Mouse (Mus musculus): Measurements from ENCODE around the gene Ptafr. TPM values are rescaled to one million over a fixed set of nuclear protein-coding genes. Genes with fewer than 3 reads are reported as not detected.

Ptafr gene
- polyA plus RNA-seq, 1 experiment: 0.28 TPM

DNA sequence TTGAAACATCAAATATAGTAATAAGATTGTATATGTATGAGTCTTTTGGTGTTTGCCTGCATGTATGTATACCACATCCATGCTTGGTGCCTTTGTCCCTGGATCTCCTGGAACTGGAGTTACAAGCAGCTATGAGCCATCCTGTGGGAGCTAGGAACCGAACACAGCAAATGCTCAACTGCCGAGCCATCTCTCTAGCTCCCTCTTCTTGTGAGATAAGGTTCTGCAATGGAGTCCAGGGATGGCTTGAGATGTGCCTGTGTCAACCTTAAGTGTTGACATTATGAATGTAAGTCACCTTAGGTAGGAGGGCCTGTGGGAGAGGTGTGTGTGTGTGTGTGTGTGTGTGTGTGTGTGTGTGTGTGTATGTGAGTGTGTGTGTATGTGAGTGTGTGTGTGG, 37.2 kb upstream of the Ptafr start:
- H3K36me3 ChIP-seq (ENCODE audit: control insufficient read depth, insufficient read depth, low read length): no peaks in the 10 kb centered on the region; the same call in 1 of the 2 replicates
- no peak overlapping the region for H3K27ac ChIP-seq (ENCODE audit: control insufficient read depth, insufficient read depth, low read depth, low read length)
- TF ChIP-seq POLR2A (IDR thresholded peaks at IDR 0.05; ENCODE audit: control insufficient read depth, low read depth, low read length) (no peak), CTCF (IDR thresholded peaks at IDR 0.05; ENCODE audit: control insufficient read depth, insufficient read depth, insufficient replicate concordance, low read depth, low read length) (no peak)
- H3K4me3 ChIP-seq (ENCODE audit: control insufficient read depth, low read depth, low read length): no peak overlapping the region
- peaks cover 7% of the 10 kb centered on the region for H3K4me1 ChIP-seq (ENCODE audit: control insufficient read depth, insufficient read depth, low read length)
- no peaks in the 10 kb centered on the region for H3K27me3 ChIP-seq (ENCODE audit: control insufficient read depth, insufficient read depth, low read length)

DNA sequence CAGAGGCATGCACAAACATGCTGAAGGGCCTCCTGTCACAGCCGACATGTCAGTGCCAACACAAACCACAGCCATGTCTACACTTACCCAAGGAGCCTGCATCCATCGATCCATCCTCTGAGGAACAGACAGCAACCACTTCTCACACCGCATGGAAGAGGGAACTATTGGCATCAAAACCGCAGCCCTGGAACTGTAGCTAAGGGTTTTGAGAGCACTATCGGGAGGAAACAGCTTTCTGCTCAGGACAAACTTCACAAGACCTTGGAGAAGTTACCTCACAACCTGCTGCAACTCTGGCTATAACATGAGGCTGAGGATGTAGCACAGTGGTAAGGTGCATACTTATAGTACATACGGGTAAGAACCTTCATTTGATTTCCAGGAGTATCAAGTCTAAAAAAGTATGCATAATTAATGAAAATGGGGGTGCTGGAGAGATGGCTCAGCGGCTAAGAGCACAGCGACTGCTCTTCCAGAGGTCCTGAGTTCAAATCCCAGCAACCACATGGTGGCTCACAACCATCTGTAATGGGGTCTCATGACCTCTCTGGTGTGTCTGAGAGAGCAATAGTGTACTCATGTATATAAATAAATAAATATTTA, 35.8 kb upstream of the Ptafr start:
- no peak overlapping the region for H3K27ac ChIP-seq (ENCODE audit: control insufficient read depth, insufficient read depth, low read depth, low read length)
- no peaks in the 10 kb centered on the region for H3K27me3 ChIP-seq (ENCODE audit: control insufficient read depth, insufficient read depth, low read length)
- no peaks in the 10 kb centered on the region; the same call in 1 of the 2 replicates for H3K36me3 ChIP-seq (ENCODE audit: control insufficient read depth, insufficient read depth, low read length)
- no peak overlapping the region for H3K4me3 ChIP-seq (ENCODE audit: control insufficient read depth, low read depth, low read length)
- peaks cover 10% of the 10 kb centered on the region for H3K4me1 ChIP-seq (ENCODE audit: control insufficient read depth, insufficient read depth, low read length)
- no peak for TF ChIP-seq POLR2A (IDR thresholded peaks at IDR 0.05; ENCODE audit: control insufficient read depth, low read depth, low read length)
- no peak for TF ChIP-seq CTCF (IDR thresholded peaks at IDR 0.05; ENCODE audit: control insufficient read depth, insufficient read depth, insufficient replicate concordance, low read depth, low read length)

DNA sequence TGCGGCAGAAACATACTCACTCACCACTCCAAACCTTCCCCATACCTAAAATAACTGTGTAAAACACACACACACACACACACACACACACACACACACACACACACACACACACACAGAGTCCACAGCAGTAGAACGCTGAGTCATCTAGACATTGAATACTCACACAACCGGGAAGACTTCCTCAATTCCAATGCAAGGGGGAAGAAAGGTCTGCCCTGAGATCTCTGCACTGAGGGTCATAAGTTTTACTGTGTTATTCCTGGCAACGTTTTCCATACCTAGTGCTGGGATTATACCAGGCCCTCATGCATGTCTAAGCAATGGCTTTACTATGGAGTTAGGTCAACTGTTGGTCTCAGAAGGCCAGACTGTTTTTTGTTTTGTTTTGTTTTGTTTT, 34.5 kb upstream of the Ptafr start:
- no peaks in the 10 kb centered on the region; the same call in 1 of the 2 replicates for H3K36me3 ChIP-seq (ENCODE audit: control insufficient read depth, insufficient read depth, low read length)
- no peak overlapping the region for H3K27ac ChIP-seq (ENCODE audit: control insufficient read depth, insufficient read depth, low read depth, low read length)
- H3K4me3 ChIP-seq (ENCODE audit: control insufficient read depth, low read depth, low read length): no peak overlapping the region
- no peaks in the 10 kb centered on the region for H3K27me3 ChIP-seq (ENCODE audit: control insufficient read depth, insufficient read depth, low read length)
- H3K4me1 ChIP-seq (ENCODE audit: control insufficient read depth, insufficient read depth, low read length): peaks cover 7% of the 10 kb centered on the region
- TF ChIP-seq POLR2A (IDR thresholded peaks at IDR 0.05; ENCODE audit: control insufficient read depth, low read depth, low read length) (no peak), CTCF (IDR thresholded peaks at IDR 0.05; ENCODE audit: control insufficient read depth, insufficient read depth, insufficient replicate concordance, low read depth, low read length) (no peak)

DNA sequence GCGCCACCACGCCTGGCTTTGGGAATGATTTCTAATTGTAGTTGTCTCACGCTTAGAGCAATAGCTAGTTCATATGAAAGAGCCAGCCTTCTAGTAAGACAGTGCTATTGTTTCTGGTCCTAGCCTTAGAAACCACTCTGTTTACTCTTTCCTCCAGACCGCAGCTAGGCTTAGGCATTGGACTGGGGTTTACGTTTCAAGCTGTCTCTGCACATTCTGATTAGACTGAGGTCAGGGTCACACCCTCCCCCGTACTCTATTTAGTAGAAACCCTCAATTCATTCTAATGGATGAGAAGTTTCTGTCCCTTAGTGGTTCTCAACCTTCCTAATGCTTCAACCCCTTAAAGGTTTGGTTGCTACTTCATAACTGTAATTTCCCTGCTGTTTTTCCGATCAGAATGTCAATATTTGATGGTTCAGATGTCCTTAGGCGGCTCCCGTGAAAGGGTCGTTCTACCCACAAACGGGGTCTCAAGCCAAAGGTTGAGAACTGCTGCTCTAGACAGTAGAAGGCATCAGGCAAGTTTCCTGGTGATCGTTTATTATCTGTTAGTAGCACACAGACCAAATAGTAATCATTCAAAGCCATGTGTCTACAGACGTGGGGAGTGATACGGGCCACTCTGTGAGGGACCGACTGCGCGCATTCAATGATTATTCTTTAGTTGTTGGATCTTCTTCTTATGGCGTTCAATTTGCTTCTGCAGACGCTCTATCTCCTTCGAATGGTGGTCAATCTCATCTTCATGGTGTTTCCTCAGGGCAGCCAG, 33.6 kb upstream of the Ptafr start:
- TF ChIP-seq POLR2A (IDR thresholded peaks at IDR 0.05; ENCODE audit: control insufficient read depth, low read depth, low read length): no peak
- Histone ChIP-seq H3K4me3 (ENCODE audit: control insufficient read depth, low read depth, low read length) (no peak overlapping the region), H3K27me3 (ENCODE audit: control insufficient read depth, insufficient read depth, low read length) (no peaks in the 10 kb centered on the region), H3K4me1 (ENCODE audit: control insufficient read depth, insufficient read depth, low read length) (peaks cover 5% of the 10 kb centered on the region), H3K36me3 (ENCODE audit: control insufficient read depth, insufficient read depth, low read length) (no peaks in the 10 kb centered on the region; the same call in 1 of the 2 replicates), H3K27ac (ENCODE audit: control insufficient read depth, insufficient read depth, low read depth, low read length) (no peak overlapping the region)

DNA sequence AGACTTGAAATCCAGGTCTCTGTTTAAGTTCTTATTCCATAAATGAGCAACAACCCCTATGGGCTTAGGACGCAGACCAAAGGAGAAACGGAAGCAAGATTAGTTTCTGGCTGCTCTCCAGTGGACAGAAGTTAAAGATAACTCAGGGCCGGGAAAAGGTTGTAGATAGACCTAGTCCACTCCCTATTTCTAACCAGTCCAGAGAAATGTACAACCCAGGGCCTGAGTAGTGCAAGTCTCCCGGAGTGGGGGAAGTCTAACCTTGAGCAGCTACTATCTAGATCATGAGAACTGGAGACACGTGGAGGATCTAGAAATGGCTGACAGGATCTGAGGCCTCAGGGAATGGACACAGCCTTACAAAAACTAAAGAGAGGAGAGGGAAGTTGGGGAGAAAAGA, 31.4 kb upstream of the Ptafr start:
- TF ChIP-seq CTCF (IDR thresholded peaks at IDR 0.05; ENCODE audit: control insufficient read depth, insufficient read depth, insufficient replicate concordance, low read depth, low read length) (no peak), POLR2A (IDR thresholded peaks at IDR 0.05; ENCODE audit: control insufficient read depth, low read depth, low read length) (no peak)
- peaks cover 8% of the 10 kb centered on the region for H3K4me1 ChIP-seq (ENCODE audit: control insufficient read depth, insufficient read depth, low read length)
- no peaks in the 10 kb centered on the region; the same call in 1 of the 2 replicates for H3K36me3 ChIP-seq (ENCODE audit: control insufficient read depth, insufficient read depth, low read length)
- peak overlapping the region; percentile 91 for H3K4me3 ChIP-seq (ENCODE audit: control insufficient read depth, low read depth, low read length)
- H3K27ac ChIP-seq (ENCODE audit: control insufficient read depth, insufficient read depth, low read depth, low read length): peak overlapping the region; percentile 92
- H3K27me3 ChIP-seq (ENCODE audit: control insufficient read depth, insufficient read depth, low read length): no peaks in the 10 kb centered on the region

DNA sequence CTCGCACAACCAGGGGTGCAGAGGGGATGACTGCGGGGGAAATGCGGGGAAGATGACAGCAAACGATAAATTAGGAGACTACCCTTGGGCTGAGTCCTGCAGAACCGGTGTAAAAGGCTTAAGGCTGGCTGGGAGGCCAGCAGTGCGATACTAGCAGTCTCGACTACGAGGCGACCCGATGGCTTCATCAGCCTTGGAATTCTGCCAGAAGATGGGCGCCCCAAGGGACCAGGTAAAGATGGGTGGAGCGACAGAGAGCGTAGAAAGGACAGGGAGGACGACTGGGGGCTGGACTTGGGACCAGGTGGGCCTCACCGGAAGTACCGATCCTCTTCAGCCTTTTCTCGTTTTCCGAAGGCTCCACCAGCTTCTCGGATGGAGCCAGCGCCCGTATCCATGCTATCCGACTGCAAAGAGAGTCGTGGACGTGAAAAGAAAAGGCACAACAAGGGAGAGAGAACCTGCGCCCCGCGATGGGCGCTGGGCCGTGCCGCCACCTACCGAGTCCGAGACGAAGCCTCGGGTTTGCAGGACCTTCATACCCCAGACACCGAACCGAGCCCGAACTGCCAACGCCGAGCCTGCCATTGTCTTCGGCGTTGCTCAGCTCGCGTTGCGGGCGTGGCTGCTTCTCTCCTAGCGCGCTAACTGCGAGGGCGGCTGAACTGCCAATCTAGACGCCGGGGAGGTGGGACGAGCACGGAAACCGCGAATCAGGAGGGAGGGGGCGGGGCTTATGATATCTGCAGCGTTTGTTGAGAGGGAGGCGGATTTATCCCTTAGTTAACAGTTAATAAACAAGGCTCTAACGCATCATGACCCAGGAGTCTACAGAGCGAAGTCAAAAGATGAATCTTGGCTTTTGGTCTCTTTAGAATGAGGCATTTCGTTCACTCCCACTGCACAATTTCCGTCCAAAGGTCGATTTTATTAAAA, 30.6 kb upstream of the Ptafr start, which contains the start of gene Atpif1:
TSS of gene Atpif1 (minus strand) at position 679 of the 936 bp plus-strand sequence.
- Histone ChIP-seq H3K4me3 (ENCODE audit: control insufficient read depth, low read depth, low read length) (peak within 1 kb of the TSS; percentile 91), H3K4me1 (ENCODE audit: control insufficient read depth, insufficient read depth, low read length) (peaks cover 8% of the 10 kb centered on the region), H3K27me3 (ENCODE audit: control insufficient read depth, insufficient read depth, low read length) (no peaks in the 10 kb centered on the region), H3K27ac (ENCODE audit: control insufficient read depth, insufficient read depth, low read depth, low read length) (peak within 1 kb of the TSS; percentile 96), H3K36me3 (ENCODE audit: control insufficient read depth, insufficient read depth, low read length) (peaks cover 1% of the 10 kb centered on the region; the same call in 1 of the 2 replicates)
- no peak for TF ChIP-seq CTCF (IDR thresholded peaks at IDR 0.05; ENCODE audit: control insufficient read depth, insufficient read depth, insufficient replicate concordance, low read depth, low read length)
- TF ChIP-seq POLR2A (IDR thresholded peaks at IDR 0.05; ENCODE audit: control insufficient read depth, low read depth, low read length): peak; percentile 94

Measured in testis, adult 2 months (tissue).